Mouse (Mus musculus) cerebellum, postnatal 10 days (tissue): ENCODE measurements around the gene Dda1.

Experiments used
- DNase-seq, 2 experiments: peaks; one replicate each; pipeline ENCODE4 v3.0.0; 2021; ENCODE audit warnings: mixed read lengths in 2 of 2

The Dda1 gene

DNA sequence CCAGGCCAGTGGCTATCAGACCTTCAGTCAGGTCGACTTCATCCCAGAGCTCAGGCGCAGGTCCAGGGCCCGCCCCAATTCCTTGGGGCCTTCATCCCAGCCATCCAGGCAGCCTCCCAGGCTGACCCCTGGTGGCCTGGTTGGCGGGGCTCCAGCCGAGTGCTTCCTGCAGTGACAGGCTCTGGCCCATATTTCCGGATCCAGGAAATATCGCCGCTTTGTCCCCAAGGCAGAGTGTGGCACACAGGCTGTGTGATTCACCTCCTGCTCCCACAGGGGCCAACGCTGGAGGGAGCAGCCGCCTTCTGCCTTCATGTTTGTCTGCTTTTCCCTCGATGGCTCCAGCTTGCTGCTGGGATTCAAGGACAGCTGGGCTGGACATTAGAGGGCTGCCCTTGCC is 27.5 kb downstream of the Dda1 start:
- DNase-seq, result peak; percentile 76 to 80

DNA sequence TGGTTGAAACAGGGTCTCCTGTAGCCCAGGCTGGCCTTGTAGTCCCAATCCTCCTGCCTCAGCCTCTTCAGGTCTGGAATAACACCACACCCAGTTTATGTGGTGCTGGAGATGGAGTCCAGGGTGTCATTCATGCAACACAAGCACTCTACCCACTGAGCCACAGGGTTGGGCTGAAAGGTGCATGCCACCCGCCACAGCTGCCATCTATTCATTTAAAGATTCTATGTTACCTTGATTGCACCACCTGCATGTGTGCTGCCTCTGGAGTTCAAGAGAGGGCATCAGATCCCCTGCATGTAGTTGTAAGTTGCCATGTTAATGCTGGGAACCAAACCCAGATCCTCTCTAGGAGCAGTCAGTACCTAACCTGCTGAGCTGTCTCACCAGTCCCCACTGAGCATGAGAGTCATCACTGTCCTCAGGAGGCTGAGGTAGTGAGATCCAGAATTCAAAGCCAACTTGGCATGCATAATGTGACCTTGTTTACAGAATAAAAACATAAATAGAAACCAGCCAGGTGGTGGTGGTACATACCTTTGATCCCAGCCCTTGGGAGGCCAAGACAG is 28.2 kb downstream of the Dda1 start:
- DNase-seq, result peak in 1 of 2 experiments; percentile 3

DNA sequence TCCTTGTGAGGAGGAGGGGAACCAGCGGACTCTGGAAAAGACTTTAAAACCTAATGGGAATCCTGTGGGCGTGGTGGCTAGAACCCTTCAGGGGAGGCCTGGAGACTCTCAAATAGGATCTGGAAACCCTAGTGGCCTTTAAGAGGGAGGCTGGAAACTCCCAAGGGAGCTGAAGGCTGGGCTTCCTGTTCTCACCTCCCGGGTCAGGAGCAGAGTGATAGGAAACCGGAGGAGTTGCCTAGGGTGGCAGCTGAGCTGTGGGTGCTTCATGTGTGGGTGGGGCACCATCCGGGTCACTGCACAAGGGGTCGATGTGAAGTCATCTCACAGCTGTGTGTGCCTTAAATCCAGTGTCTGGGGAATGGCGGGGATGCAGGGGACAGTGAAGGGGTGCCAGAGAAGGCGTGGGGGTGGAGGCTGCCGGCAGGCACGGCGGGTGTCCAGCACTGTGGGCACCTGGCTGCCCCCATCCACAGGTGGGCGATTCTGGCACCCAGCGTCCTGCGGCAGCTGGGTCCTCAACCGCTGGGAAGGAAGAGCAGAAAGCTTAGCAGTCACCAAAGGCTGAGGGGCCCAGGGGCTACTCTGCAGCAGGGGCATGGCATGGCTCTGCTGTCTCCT is 29.0 kb downstream of the Dda1 start:
- DNase-seq, result peak in 1 of 2 experiments; percentile 13

DNA sequence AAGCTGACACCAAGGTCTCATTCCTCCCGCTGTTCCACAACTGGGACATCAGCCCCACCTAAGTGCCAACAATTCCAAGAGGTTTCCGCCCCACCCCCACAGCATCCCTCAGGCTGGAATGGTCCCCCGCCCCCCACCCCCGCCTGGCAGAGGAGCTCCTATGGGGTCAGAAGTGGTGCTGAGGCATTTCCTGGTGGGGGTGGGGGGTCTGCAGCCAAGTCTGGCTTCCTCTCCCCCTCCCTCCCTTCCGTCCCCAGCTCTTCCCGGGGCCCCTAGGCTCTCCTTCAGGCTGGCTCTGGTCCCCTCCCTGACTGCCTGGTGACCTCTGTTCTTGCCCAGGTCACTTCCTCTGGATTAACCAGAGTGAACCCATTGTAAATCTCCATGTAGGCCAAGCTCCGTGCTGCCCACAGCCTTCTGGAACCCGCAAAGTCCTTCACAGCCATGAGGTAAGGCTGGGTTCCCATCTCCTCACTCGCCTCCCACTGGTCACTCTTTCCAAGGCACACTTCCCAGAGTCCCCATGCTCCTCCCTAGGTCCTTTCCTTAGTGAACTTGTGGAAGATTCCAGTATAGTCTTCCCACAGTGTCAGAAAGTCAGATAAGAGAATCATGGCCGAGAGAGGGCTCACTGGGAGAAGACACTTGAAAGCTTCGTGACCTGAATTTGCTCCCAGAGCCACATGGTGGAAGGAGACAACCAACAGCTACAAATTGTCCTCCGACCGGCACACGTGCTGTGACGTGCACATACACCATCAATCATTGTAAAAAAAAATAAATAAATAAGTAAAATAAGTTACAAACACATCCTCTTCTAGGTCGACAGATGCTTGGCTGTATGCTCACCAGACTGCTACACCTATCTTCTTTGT is 30.1 kb downstream of the Dda1 start:
- DNase-seq, result no peak

DNA sequence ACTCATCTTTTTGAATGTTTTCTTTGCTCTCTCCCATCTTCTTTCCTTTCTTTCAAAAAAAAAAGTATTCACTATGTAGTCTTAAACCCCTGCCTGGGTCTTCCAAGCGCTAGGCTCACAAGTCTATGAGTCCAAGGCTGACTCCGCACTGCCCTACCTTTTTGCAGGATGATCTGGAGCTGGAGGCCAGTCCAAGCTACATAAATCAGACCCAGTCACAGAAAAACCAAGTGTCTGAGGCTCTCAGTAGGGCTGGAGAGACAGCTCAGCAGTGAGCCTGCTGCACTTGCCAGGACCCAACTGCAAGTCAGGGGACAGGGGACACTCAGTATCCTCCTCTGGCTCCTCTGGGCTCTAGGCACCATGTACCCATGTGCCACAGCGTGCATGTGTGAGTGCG is 35.4 kb downstream of the Dda1 start:
- no peak for DNase-seq

DNA sequence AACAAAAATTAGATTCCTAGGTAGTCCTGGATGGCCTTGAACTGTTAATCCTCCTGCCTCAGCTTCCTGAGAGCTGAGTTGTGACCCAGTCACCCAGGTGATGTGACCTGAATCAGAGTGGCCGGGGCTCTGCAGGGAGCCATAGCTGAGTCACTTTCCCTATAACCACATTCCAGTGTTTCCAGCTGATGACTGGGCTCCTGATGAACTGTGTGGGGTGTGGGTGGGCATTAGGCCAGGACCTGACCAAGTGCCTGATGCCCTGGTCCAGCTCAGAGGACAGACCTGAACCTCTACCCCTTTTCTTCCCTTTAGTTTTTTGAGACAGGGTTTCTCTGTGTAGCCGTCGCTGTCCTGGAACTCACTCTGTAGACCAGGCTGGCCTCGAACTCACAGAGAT is 36.3 kb downstream of the Dda1 start:
- peak in 1 of 2 experiments; percentile 5 for DNase-seq

DNA sequence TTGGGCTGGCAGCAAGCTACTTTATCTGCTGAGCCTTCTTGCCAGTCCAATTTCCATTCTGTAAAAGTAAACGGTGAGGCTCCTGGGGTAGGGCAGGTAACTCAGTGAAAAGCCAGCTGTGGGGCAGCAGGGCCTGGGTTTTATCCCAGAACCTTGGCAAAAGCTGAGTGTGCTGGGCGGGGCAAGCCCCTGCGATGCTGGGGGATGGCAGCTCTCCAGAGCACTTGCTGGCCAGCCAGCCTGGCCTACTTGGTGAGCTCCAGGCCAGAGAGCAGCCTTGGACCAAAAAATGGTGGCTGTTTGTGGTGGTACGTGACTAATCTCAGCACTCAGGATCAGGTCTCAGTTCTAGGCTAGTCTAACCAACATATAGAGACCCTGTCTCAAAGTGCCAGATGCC is 37.0 kb downstream of the Dda1 start:
- peak; percentile 72 to 82 for DNase-seq

DNA sequence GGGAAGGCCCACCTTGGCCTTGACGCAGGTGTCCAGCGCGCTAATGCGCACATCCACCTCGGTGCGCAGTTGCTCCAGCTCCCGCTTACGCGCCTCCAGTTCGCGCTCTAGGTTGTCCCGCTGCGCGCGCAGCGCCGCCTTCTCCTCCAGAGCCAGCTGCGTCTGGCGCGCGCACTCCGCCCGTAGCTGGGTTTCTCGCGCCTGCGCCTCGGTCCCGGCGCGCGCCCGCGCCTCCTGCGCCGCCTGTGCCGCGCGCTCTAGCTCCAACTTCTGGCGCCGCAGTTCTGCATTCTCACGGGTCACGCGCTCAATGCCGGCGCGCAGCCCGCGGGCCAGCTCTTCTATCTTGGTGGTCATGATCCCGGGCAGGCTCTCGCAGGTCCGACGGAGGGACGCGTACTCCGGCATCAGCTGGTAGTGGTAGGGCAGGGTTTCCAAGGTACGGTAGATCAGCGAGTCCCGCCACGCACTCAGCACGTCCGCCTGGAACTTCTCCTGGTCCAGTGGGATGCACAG is 38.6 kb downstream of the Dda1 start:
- DNase-seq, result peak; percentile 79 to 84

DNA sequence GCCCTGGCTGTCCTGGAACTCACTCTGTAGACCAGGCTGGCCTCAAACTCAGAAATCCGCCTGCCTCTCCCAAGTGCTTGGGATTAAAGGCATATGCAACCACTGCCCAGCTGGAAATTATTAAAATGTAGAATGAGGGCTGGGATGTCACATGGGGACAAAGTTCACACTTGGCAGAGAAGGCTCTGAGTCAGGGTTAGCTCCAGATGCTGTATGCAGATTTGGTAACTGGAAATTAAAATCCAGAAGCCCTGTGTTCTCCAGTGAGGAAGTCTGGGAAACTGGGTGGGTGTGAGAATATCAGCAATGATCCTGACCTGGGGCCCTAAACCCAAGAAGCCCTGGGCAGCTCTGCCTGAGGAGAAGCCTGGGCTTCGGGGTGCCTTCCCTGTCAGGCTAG is 40.3 kb downstream of the Dda1 start:
- no peak for DNase-seq

DNA sequence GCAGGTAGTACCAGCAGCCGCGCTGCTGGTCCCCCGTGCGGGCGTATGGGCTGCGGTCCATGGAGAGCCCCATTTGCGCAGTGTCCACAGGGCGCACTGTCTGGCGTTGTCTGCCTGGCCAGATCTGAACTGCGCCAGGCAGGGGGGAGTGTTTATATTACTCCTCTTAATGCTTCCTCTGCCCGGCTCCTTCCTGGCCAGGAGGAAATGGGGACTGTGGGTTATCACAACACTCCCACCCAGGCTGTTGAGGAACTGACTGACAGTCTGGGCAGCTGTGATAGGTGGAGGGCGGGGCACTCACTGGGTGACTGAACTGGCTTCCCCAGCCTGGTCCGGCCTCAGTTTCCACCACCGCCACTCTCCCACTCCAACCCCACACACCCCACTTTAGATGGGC is 42.6 kb downstream of the Dda1 start, which contains the start of gene Plvap:
Gene Plvap, minus strand, starts transcription at position 109 of the 400 bp plus-strand sequence.
- no peak for DNase-seq

DNA sequence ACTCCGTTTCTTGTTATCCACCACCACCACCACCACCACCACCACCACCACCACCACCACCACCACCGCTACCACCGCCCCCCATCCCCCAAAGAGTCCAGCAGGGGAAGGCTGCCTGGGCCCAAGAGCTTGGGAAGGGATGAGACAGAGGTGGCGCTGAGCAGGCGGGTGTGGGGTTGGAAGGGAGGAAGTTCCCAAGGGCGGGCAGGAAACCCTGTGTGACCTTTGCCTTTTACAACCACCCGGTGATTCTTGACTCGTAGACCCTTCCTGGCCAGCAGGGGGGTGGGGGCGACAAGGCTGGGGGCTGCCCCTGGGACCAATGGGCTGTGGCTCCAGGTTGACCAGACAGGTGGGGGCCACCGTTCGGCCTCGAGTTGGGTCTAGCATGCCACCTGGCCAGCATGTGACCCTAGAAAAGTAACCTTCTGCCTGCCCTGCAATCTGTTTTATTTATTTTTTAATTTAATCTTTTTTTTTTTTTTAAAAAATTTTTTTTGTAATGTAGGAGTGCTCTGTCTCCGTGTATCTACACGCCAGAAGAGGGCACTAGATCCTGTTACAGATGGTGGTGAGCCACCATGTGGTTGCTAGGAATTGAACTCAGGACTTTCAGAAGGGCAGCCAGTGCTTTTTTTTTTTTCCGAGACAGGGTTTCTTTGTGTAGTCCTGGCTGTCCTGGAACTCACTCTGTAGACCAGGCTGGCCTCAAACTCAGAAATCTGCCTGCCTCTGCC is 44.2 kb downstream of the Dda1 start:
- no peak for DNase-seq

DNA sequence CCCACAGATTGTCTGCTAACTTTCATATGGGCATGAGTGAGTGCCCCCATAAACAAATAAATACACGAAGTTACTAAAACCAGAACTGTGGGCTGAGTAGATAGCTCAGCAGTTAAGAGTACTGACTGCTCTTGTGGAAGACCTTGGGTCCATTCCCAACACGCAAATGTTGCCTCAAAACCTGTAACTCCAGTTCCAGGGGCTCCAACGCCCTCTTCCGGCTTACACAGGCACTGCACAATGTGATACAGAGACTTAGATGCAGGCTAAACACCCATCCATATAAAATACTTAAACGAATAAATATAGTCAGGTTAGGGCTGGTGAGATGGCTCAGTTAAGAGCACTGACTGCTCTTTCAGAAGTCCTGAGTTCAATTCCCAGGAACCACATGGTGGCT is 46.0 kb downstream of the Dda1 start:
- no peak for DNase-seq

DNA sequence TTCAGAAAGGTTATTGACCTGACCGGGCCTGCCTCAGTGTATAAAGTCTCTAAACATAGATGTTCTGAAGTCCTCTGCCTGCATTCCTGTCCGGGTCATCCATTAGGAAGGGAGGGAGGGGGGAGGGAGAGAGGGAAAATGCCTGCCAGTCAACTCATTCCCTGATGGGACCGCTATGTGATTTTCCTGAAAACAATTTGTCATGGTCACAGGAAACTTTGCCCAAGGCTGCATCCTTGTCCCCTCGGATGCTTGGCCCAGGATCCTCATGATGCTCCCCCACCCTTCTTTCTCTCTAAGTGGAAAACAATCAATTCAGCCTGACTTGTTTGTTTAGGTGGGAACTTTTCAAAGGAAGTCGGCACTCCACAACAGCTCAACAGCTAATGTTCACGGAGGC is 47.8 kb downstream of the Dda1 start:
- DNase-seq, result no peak

DNA sequence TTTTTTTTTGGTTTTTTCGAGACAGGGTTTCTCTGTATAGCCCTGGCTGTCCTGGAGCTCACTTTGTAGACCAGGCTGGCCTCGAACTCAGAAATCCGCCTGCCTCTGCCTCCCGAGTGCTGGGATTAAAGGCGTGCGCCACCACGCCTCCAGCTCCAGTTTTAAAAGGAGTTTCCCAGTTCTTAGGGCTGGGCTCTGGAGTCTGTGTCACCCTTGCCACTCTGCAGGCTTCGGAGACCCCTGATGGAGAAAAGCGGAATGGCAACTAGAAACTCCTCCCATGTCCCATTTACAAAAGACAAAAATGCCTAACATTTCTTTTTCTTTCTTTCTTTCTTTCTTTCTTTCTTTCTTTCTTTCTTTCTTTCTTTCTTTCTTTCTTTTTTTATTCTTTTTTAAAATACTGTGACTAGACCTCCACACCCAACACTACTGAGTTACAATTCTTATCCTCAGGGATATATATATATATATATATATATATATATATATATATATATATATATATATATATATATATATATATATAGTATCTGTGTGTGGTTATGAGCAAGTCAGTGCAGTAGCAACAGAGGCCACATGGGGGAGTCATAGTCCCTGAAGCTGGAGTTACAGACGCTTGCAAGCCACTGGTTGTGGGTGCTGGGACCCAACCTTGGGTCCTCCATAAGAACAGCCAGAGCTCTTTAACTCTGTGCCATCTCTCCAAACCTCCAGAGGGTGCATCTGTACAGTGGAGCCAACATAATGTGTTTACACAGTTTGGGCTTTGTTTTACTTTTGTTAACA is 50.2 kb downstream of the Dda1 start:
- DNase-seq, result peak; percentile 75 to 79

DNA sequence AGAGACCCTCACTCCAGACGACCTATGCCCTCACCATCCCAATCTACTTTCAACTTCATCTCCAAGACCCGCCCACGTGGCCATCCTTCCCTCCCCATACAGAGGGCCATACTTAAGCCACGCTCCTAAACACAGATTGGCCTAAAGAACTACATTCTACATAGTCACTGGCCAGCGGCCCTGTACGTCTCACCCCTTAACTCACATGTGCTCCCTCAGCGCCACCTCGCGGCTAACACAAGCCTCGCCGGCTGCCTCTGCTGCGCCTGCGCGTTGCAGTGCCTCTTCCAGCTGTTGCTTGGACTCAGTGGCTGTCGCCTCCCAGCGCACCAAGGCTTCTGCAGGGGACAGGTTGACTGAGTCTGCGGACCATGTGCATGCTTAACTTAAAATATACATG is 52.6 kb downstream of the Dda1 start:
- peak; percentile 95 to 96 for DNase-seq

DNA sequence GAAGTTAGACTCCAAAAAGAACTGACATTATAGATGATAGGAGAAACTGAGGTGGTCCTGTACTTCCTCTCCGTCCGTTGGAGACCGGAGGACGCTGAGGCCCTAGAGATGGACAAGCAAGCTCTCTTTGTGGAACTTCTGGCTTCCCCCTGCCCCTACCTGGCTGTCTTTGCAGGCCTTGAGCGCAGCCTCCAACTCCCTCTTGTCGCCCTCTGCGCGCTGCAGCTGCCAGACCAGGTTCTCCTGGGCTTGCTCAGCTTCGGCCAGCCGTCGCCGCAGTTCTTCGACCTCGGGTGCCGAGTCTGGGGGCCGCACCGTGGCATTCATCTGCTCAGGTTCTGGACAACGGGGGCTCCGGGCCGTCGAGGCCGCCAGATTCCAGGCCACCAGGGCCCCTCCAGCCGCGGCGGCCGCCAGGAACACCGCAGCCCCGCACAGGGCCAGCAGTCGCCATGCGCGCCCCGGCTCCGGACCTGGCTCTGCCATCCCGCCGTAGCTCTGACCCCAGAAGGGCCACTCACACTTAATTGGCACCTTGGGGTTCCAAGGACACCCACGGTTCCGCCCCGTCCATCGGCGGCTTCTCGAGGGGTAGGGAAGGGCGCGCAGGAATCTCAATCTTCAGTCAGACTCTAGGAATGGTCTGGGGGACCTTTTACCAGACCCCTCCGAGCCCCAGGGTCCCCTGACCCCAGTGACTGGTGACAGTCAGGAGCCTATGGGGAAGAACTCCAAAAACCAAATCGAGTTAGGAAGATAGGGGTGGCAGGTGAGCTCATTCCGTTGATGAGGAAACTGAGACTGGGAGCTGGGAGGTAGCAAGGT is 56.4 kb downstream of the Dda1 start, which contains the start of gene Ccdc194:
Gene Ccdc194, minus strand, starts transcription at position 486 of the 825 bp plus-strand sequence.
- no peak for DNase-seq
